Mouse (Mus musculus): ENCODE results near the gene Hmgb3. TPM values are rescaled to one million over a fixed set of nuclear protein-coding genes. Genes with fewer than 3 reads are reported as not detected.
"Not testable (repeated sequence)": the region's sequence is repeated elsewhere in the genome, so short reads cannot be mapped to it uniquely, and the experiment has no call there.

The Hmgb3 gene
- polyA plus RNA-seq (2012; rRNA removed), result 25.0 and 29.4 TPM in 2 replicates

DNA sequence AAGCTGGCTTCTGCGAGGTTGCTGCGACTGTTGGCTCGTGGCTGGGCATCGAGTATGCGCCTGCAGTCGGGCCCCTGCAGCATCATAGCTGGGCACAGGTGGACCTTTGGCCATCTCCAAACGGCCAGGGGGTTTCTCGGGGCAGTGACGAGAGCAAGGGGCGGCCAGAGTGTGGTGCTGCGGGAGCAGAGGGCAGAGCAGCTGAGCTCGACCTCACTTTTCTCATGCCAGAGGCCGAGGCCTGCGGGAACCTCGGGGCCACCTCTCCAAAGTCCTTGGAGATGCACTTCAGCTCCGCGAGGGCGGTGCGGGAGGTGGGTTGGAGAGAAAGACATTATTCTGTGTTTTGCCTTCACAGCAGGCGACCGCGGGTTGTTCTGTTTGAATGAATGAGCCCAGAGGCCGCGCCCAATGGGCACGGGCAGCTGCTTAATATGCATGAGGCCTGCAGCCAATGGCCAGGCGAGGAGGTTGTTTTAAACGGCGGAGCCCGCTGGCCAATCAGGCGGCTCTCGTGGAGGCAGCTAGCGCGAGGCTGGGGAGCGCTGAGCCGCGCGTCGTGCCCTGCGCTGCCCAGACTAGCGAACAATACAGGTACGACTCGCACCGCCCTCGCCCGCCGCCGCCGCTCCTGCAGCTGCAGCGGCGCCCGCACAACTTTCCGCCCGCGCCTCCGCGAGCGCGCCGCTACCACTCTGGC is at the start of gene Hmgb3:
TSS of gene Hmgb3 (plus strand) at position 504 of the 700 bp plus-strand sequence.
- H3K4me3 ChIP-seq (replicated peaks; ENCODE audit: insufficient read depth, low read depth, low read length), result peak within 1 kb of the TSS; percentile 83
- H3K27me3 ChIP-seq (ENCODE audit: control insufficient read depth, insufficient read depth, low read length), result no peaks in the 10 kb centered on the region
- no peak for TF ChIP-seq CTCF (IDR thresholded peaks at IDR 0.05; ENCODE audit: borderline replicate concordance, insufficient read depth, low read depth, low read length)
- TF ChIP-seq POLR2A (IDR thresholded peaks at IDR 0.05; ENCODE audit: borderline replicate concordance, insufficient read depth, low read length), result no peak
- no peaks in the 10 kb centered on the region for H3K4me1 ChIP-seq (ENCODE audit: control insufficient read depth, insufficient read depth, low read length)
- H3K27ac ChIP-seq (ENCODE audit: insufficient read depth, low read length), result no peak within 1 kb of the TSS
- 11% methylated on average over 45 of the region's 59 CpGs for WGBS
- DNase-seq, result peak; percentile 71 to 80

DNA sequence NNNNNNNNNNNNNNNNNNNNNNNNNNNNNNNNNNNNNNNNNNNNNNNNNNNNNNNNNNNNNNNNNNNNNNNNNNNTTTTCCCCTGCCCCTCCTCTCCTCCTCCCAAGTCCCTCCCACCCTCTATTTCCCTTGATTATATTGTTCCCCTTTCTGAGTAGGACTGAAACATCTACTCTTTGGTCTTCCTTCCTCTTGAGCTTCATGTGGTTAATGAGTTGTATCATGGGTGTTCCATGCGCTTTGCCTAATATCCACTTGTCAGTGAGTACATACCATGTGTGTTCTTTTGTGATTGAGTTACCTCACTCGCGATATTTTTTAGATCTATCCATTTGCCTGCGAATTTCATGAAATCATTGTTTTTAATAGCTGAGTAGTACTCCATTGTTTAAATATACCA is 49.1 kb upstream of the Hmgb3 start:
- H3K4me1 ChIP-seq (ENCODE audit: control insufficient read depth, insufficient read depth, low read length); H3K4me3 ChIP-seq (replicated peaks; ENCODE audit: insufficient read depth, low read depth, low read length); H3K27ac ChIP-seq (ENCODE audit: insufficient read depth, low read length); DNase-seq; H3K27me3 ChIP-seq (ENCODE audit: control insufficient read depth, insufficient read depth, low read length): not testable (repeated sequence)
- 95% methylated on average over 4 of the region's 4 CpGs for WGBS

DNA sequence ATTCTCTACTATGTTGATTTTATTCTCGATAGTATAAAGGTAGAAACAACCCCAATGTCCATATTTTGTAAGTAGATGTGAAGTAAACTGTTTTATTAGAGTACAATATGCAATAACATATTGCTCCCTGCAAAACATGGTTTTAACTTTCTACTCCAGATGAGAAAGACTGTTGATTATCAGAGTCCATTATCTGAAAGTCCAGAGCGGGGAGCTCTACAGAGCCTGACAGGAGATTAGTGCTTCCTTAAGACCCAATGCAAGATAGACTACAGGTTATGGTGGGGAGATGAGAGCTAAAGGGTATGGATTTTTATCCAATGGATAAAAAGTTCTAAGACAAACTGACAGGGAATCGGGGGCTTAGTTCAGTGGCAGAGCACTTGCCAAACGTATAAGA is 36.5 kb upstream of the Hmgb3 start:
- WGBS, result 77% methylated on average over 4 of the region's 4 CpGs
- H3K27ac ChIP-seq (ENCODE audit: insufficient read depth, low read length), result no peak overlapping the region
- no peaks in the 10 kb centered on the region for H3K27me3 ChIP-seq (ENCODE audit: control insufficient read depth, insufficient read depth, low read length)
- TF ChIP-seq CTCF (IDR thresholded peaks at IDR 0.05; ENCODE audit: borderline replicate concordance, insufficient read depth, low read depth, low read length), result no peak
- TF ChIP-seq POLR2A (IDR thresholded peaks at IDR 0.05; ENCODE audit: borderline replicate concordance, insufficient read depth, low read length), result no peak
- H3K4me3 ChIP-seq (replicated peaks; ENCODE audit: insufficient read depth, low read depth, low read length), result no peak overlapping the region
- no peak for DNase-seq
- no peaks in the 10 kb centered on the region for H3K4me1 ChIP-seq (ENCODE audit: control insufficient read depth, insufficient read depth, low read length)

DNA sequence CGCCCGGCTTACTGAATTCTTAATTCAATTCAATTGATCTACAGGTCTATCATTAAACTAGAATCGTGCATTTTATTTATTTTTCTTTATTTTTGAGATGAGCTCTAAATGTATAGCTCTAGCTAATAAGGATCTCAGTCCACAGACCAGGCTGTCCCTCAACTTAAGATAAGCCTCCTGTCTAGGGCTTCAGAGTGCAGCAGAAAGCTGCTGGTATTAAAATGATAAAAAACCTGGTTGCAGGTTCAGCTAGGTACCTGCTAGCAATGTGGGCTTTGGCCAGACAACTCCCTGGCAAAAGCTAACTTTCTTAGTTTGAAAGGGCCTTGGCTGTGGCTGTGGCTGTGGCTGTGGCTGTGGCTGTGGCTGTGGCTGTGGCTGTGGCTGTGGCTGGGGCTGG is 32.8 kb upstream of the Hmgb3 start:
- Histone ChIP-seq H3K4me3 (replicated peaks; ENCODE audit: insufficient read depth, low read depth, low read length) (no peak overlapping the region), H3K27me3 (ENCODE audit: control insufficient read depth, insufficient read depth, low read length) (no peaks in the 10 kb centered on the region), H3K27ac (ENCODE audit: insufficient read depth, low read length) (no peak overlapping the region), H3K4me1 (ENCODE audit: control insufficient read depth, insufficient read depth, low read length) (no peaks in the 10 kb centered on the region)
- 93% methylated on average over 3 of the region's 3 CpGs for WGBS
- TF ChIP-seq POLR2A (IDR thresholded peaks at IDR 0.05; ENCODE audit: borderline replicate concordance, insufficient read depth, low read length), result no peak
- TF ChIP-seq CTCF (IDR thresholded peaks at IDR 0.05; ENCODE audit: borderline replicate concordance, insufficient read depth, low read depth, low read length), result no peak
- no peak for DNase-seq

DNA sequence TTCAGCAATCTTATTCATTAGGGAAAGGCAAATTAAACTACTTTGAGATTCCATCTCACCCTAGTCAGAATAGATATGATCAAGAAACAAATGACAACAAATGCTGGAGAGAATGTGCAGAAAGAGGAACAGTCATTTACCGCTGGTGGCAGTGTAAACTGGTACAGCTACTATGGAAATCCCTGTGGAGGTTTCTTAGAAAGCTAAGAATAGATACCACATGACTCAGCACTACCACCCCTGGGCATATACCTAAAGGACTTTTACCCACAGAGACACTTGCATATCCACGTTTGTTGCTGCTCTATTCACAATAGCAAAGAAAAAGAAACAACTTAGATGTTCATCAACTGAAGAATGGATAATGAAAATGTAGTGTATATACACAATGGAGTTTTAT is 31.4 kb upstream of the Hmgb3 start:
- Histone ChIP-seq H3K27me3 (ENCODE audit: control insufficient read depth, insufficient read depth, low read length) (no peaks in the 10 kb centered on the region), H3K4me1 (ENCODE audit: control insufficient read depth, insufficient read depth, low read length) (no peaks in the 10 kb centered on the region), H3K4me3 (replicated peaks; ENCODE audit: insufficient read depth, low read depth, low read length) (no peak overlapping the region), H3K27ac (ENCODE audit: insufficient read depth, low read length) (no peak overlapping the region)
- no peak for DNase-seq
- WGBS, result 69% methylated on average over 2 of the region's 2 CpGs
- TF ChIP-seq CTCF (IDR thresholded peaks at IDR 0.05; ENCODE audit: borderline replicate concordance, insufficient read depth, low read depth, low read length), result no peak
- TF ChIP-seq POLR2A (IDR thresholded peaks at IDR 0.05; ENCODE audit: borderline replicate concordance, insufficient read depth, low read length), result no peak

DNA sequence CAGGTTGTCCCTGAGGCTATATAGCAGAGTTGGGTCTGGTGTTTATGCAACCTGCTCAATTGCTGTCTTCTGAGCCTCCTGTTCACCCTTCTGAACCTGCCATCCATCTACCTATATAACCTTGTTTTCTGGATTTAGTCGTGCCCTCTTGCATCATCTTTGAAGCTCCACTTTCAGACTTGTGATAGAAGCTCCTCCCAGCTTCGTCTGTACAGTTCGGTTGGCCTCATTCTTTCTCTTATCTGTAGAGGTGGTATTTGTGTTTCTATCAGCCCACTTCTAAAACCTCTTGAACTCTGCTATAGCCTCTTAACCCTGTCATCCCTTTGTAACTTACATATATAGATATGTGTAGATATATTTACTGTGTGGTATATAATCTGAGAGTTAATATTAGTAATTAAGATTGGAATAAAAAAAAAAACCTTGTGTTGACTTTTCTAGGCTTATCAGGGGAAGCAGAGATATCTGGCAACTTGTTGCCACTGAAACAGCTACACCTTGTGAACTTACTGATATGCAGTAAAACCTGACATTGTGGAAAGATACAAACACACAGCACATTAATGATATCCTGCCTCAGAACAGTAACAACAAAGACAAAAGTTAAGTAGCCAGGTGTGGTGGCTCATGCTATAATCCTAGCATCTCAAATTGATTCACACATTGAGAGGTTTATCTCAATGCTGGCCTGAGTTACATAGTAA is 30.0 kb upstream of the Hmgb3 start:
- Histone ChIP-seq H3K4me3 (replicated peaks; ENCODE audit: insufficient read depth, low read depth, low read length) (no peak overlapping the region), H3K4me1 (ENCODE audit: control insufficient read depth, insufficient read depth, low read length) (no peaks in the 10 kb centered on the region), H3K27me3 (ENCODE audit: control insufficient read depth, insufficient read depth, low read length) (no peaks in the 10 kb centered on the region), H3K27ac (ENCODE audit: insufficient read depth, low read length) (no peak overlapping the region)
- WGBS, result 80% methylated on average over 3 of the region's 3 CpGs
- no peak for TF ChIP-seq POLR2A (IDR thresholded peaks at IDR 0.05; ENCODE audit: borderline replicate concordance, insufficient read depth, low read length)
- TF ChIP-seq CTCF (IDR thresholded peaks at IDR 0.05; ENCODE audit: borderline replicate concordance, insufficient read depth, low read depth, low read length), result no peak
- no peak for DNase-seq

DNA sequence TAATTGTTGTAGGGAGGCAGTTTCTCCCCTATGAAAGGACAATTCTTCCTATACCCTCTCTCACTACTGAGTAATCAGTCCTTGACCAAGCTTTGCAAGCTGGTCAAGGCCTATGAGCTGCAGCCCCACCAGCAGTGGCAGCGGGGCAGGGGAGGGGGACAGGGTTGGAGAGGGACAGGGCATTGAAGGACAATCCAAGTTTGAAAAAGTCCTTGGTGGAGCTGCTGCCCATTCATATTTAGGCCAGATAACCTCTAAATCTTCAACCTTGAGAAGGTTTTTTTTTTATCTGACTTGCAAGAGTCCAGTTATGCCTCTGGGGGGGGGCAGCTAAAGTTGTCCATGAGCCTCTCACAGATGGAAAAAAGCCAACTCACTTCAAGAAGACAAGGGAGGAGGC is 28.3 kb upstream of the Hmgb3 start:
- TF ChIP-seq POLR2A (IDR thresholded peaks at IDR 0.05; ENCODE audit: borderline replicate concordance, insufficient read depth, low read length) (no peak), CTCF (IDR thresholded peaks at IDR 0.05; ENCODE audit: borderline replicate concordance, insufficient read depth, low read depth, low read length) (no peak)
- no peak for DNase-seq
- WGBS, result 93% methylated on average over 1 of the region's 1 CpGs
- no peak overlapping the region for H3K27ac ChIP-seq (ENCODE audit: insufficient read depth, low read length)
- no peaks in the 10 kb centered on the region for H3K4me1 ChIP-seq (ENCODE audit: control insufficient read depth, insufficient read depth, low read length)
- H3K4me3 ChIP-seq (replicated peaks; ENCODE audit: insufficient read depth, low read depth, low read length), result no peak overlapping the region
- H3K27me3 ChIP-seq (ENCODE audit: control insufficient read depth, insufficient read depth, low read length), result no peaks in the 10 kb centered on the region

DNA sequence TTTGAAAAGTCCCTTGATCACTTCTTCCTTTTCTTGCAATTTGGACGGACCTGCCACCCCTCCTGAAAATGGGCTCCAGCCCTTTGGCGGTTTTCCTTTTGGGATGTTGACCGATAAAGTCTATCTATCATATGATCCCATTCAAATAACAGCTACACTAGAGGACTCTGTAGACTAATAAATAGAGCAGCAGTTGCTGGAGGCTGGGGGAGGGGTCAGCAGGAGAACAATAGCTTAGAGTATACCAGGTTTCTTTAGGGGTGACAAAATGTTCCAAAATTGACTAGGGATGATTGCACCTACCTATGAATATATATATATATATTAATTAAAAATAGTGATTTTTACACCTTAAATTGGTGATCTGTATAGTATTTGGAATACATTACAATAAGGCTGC is 27.6 kb upstream of the Hmgb3 start:
- Histone ChIP-seq H3K27ac (ENCODE audit: insufficient read depth, low read length) (no peak overlapping the region), H3K4me3 (replicated peaks; ENCODE audit: insufficient read depth, low read depth, low read length) (no peak overlapping the region), H3K27me3 (ENCODE audit: control insufficient read depth, insufficient read depth, low read length) (no peaks in the 10 kb centered on the region), H3K4me1 (ENCODE audit: control insufficient read depth, insufficient read depth, low read length) (no peaks in the 10 kb centered on the region)
- no peak for DNase-seq
- 71% methylated on average over 3 of the region's 3 CpGs for WGBS
- TF ChIP-seq CTCF (IDR thresholded peaks at IDR 0.05; ENCODE audit: borderline replicate concordance, insufficient read depth, low read depth, low read length), result no peak
- TF ChIP-seq POLR2A (IDR thresholded peaks at IDR 0.05; ENCODE audit: borderline replicate concordance, insufficient read depth, low read length), result no peak

Data from cerebellum, adult 2 months (tissue).